Mouse (Mus musculus) heart, postnatal 0 days (tissue): ENCODE data around the gene Wdr1. TPM values are rescaled to one million over a fixed set of nuclear protein-coding genes. Genes with fewer than 3 reads are reported as not detected.
"Not testable (repeated sequence)": the region's sequence is repeated elsewhere in the genome, so short reads cannot be mapped to it uniquely, and the experiment has no call there.

Source experiments
- ATAC-seq: fragments of 200-750 bp; cut with Nextera tagmentation; 2 replicates; pipeline ENCODE4 v1.8.0; 2017; ENCODE audit warnings: low read depth, moderate number of reproducible peaks, moderate library complexity; ENCODE audit not compliant: insufficient read depth
- DNase-seq: peaks from one replicate; pipeline ENCODE4 v3.0.0-alpha.2; 2016; ENCODE audit warnings: low spot score
- H3K27ac ChIP-seq: fragments of 300-500 bp; sonication (generic); 2 replicates; pipeline ENCODE4 v1.5.1; 2014; ENCODE audit warnings: low read depth, mild to moderate bottlenecking
- H3K27me3 ChIP-seq: fragments of 300-500 bp; sonication (generic); 2 replicates; pipeline ENCODE4 v1.6.1; 2014; ENCODE audit warnings: low read length, mixed read lengths; ENCODE audit not compliant: control insufficient read depth, insufficient read depth
- H3K36me3 ChIP-seq: fragments of 300-500 bp; sonication (generic); replicated peaks from 2 replicates; pipeline ENCODE4 v1.6.1; 2014; ENCODE audit warnings: low read length, mixed read lengths; ENCODE audit not compliant: control insufficient read depth, insufficient read depth
- H3K4me1 ChIP-seq: fragments of 300-500 bp; sonication (generic); 2 replicates; pipeline ENCODE4 v1.6.1; 2014; ENCODE audit warnings: antibody characterized with exemption; ENCODE audit not compliant: control insufficient read depth, insufficient read depth
- H3K4me2 ChIP-seq: fragments of 300-500 bp; sonication (generic); 2 replicates; pipeline ENCODE4 v1.6.1; 2014; ENCODE audit warnings: low read depth, mild to moderate bottlenecking, low read length, moderate library complexity
- H3K4me3 ChIP-seq: fragments of 300-500 bp; sonication (generic); 2 replicates; pipeline ENCODE4 v1.5.1; 2014; ENCODE audit warnings: low read depth, low read length
- H3K9ac ChIP-seq: fragments of 300-500 bp; sonication (generic); replicated peaks from 2 replicates; pipeline ENCODE4 v1.6.1; 2014; ENCODE audit warnings: low read depth, low read length, mixed read lengths
- H3K9me3 ChIP-seq: fragments of 300-500 bp; sonication (generic); replicated peaks from 2 replicates; pipeline ENCODE4 v1.6.1; 2016; ENCODE audit warnings: low read length; ENCODE audit not compliant: control insufficient read depth
- CTCF ChIP-seq: IDR thresholded peaks from 2 replicates; pipeline ENCODE4 v1.5.1; 2016; ENCODE audit warnings: antibody characterized with exemption, control low read depth, low read depth
- EP300 ChIP-seq: IDR thresholded peaks from 2 replicates; pipeline ENCODE4 v1.6.1; 2016; ENCODE audit warnings: antibody characterized with exemption, low read depth
- WGBS: fragments of 180-500 bp; shearing (Covaris S2); extraction: QIAGEN DNeasy Blood & Tissue Kit; methylation state at CpG from one replicate; pipeline ENCODE4 v1.1.7; 2014; 5-methylcytosine and 5-hydroxymethylcytosine counted together
- polyA plus RNA-seq: library from polyadenylated mRNA; unstranded; fragments of >200 nt; fragmentation: Nextera tagmentation; extraction: Ambion mirVana; gene quantifications from 2 replicates; pipeline ENCODE4 v1.2.1, GENCODE M21; 2015
- total RNA-seq: library from RNA; depleted of rRNA; stranded (reverse); fragments of >200 nt; gene quantifications from 2 replicates; pipeline ENCODE4 v1.2.3, GENCODE M21; 2014; ENCODE audit warnings: low replicate concordance; rRNA removed

Gene Wdr1
- total RNA-seq (306 and 324 TPM in 2 replicates), polyA plus RNA-seq (145 and 171 TPM in 2 replicates)

DNA sequence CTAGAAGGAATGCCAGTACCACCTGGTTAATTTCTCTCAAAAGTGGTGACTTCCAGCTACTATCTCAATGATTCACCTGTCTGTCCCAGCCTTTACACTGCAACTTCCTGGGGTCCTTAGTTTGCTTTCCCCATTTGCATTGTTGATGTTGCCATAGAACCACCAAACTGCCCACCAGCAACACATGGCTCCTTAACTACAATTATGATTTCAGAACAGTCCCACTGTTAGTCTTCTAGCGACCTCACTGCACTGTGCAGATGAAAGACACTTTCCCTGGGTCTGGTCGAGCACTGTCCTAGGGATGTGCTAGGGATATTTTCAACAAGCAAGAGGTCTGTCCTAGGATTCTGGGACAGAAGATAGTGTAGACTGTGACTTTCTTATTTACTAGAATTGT lies at the start of gene Wdr1:
Wdr1 (minus strand) TSS at position 101 of the 400 bp plus-strand sequence.
- Histone ChIP-seq H3K9me3 (no peaks in the 10 kb centered on the region), H3K4me1 (peaks cover 24% of the 10 kb centered on the region), H3K27me3 (no peaks in the 10 kb centered on the region), H3K9ac (peak within 1 kb of the TSS; percentile 49), H3K4me3 (peak within 1 kb of the TSS; percentile 88), H3K4me2 (peak within 1 kb of the TSS; percentile 59), H3K36me3 (peaks cover 16% of the 10 kb centered on the region), H3K27ac (peak within 1 kb of the TSS; percentile 97)
- ATAC-seq (no peak), DNase-seq (no peak)
- 76% methylated on average over 2 of the region's 2 CpGs for WGBS
- TF ChIP-seq EP300 (no peak), CTCF (no peak)

DNA sequence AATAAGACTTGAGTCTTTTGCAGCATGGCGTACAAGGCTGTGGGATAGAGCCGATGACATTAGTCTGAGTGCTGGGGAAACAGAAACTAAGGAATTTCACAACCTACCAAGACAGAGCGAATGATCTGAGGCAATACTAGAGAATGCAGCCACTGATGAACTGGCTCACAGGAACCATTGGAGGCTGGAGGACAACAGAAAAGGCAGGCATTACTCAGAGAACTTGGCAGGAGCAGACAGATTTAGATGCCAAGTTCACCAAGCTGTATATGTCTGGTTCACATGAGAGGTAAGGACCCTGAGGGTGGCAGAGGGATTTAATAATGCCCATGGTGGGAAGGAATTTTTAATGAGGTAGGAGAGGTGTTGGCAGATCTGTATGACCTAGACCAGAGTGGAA lies 48.1 kb upstream of the Wdr1 start:
- Histone ChIP-seq H3K4me2 (no peak overlapping the region), H3K36me3 (no peaks in the 10 kb centered on the region), H3K4me1 (no peaks in the 10 kb centered on the region), H3K27ac (no peak overlapping the region), H3K27me3 (no peaks in the 10 kb centered on the region), H3K9ac (no peak overlapping the region), H3K9me3 (no peaks in the 10 kb centered on the region), H3K4me3 (no peak overlapping the region)
- ATAC-seq = no peak
- no peak for TF ChIP-seq EP300
- no peak for TF ChIP-seq CTCF
- DNase-seq = no peak
- 80% methylated on average over 3 of the region's 3 CpGs for WGBS

DNA sequence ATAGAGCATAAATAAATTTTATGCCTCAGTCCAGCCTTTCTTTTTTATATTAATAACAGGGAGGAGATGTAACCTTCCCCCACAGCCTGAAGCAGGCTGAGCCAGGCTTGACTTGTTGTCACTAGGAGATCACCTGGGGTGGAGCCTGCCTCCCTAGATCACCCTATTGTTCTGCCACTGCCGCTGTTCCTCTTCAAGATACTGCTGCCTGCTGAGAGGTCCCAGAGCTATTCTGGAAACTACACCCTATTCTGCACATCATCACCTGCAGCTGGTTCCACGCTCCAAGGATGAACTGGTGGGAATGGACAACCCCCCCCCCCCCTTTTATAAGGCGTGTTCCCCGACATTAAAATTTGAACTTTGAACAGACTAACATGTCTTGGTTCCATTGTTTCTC lies 45.2 kb upstream of the Wdr1 start:
- WGBS = 66% methylated on average over 4 of the region's 4 CpGs
- H3K9me3 ChIP-seq, ATAC-seq, H3K4me3 ChIP-seq, H3K36me3 ChIP-seq, H3K9ac ChIP-seq, H3K27ac ChIP-seq, H3K4me2 ChIP-seq, H3K27me3 ChIP-seq, H3K4me1 ChIP-seq, DNase-seq: not testable (repeated sequence)

DNA sequence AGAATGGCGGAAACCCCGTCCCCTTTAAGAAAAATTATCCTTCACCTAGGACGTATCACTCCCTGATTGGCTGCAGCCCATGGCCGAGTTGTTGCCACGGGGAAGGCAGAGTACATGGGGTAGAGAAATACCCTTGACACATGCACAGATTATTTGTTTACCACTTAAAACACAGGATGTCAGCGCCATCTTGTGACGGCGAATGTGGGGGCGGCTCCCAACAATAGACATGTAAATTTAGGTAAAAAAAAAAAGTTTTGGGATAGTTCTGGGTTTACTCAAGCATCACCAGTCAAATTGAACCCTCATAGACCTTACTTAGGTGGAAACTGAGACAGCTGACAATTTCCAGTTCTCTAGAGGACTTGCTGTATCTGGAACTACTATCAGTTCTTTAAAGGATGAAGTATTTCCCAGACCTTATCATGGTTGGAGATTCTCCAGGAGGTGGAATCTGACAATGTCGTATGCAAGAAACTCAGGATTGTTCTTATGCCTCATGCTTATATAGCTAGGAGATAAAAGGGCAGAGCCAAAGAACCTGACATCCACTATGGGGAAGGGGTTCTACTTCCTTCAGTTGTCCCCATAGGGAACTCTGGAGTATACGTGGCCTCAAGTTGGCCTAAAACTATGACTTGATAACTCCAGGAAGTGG lies 35.8 kb upstream of the Wdr1 start:
- no peak overlapping the region for H3K27ac ChIP-seq
- DNase-seq (no peak), ATAC-seq (no peak)
- no peak; the same call in 1 of the 2 replicates for TF ChIP-seq CTCF
- no peak for TF ChIP-seq EP300
- 48% methylated on average over 11 of the region's 11 CpGs for WGBS
- no peaks in the 10 kb centered on the region for H3K9me3 ChIP-seq
- no peak overlapping the region for H3K9ac ChIP-seq
- peak overlapping the region; percentile 46 for H3K4me2 ChIP-seq
- no peaks in the 10 kb centered on the region for H3K4me1 ChIP-seq
- no peaks in the 10 kb centered on the region for H3K27me3 ChIP-seq
- peak overlapping the region; percentile 25 for H3K4me3 ChIP-seq
- no peaks in the 10 kb centered on the region for H3K36me3 ChIP-seq

DNA sequence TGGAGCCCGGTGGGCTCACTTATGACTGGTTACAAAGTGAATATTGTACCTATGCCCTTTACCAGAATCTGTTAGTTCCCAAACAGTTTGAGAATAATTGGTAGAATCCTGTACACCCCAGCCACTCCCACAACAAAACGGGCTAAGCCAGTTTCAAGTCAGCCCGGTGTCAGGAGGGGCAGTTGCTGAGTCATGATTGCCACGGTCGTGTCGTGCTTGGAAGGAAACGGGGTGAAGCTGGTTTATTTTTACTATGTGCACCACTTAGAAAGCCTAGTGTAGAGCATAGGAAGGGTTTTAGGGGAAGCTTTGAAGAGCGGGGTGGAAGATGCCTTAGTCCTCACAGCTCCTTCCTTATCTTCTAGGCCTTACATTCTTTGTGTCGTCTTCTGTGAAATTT lies 25.9 kb upstream of the Wdr1 start:
- Histone ChIP-seq H3K27me3 (no peaks in the 10 kb centered on the region), H3K9me3 (no peaks in the 10 kb centered on the region), H3K27ac (no peak overlapping the region), H3K9ac (no peak overlapping the region), H3K4me3 (no peak overlapping the region), H3K4me1 (no peaks in the 10 kb centered on the region), H3K4me2 (no peak overlapping the region), H3K36me3 (no peaks in the 10 kb centered on the region)
- DNase-seq = no peak
- no peak for TF ChIP-seq EP300
- no peak for TF ChIP-seq CTCF
- WGBS = 27% methylated on average over 9 of the region's 9 CpGs
- no peak for ATAC-seq

DNA sequence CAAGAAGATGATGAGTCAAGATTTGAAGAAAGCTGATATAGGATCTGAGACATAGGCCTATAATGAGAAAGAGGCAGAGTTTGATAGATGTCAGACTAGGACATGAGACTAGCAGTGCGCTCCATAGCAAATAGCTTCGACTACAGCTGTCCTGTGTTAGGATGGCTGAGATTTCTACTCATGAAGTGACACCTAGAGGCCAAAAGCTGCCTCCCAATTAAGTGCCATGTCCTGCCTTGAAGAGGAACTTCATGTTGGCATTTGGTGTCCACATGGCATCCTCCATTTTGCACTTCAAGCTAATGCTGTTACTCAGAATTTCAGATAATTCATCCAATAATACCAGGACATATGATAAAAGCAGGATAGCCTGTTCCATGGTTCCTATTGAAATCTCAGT lies 22.4 kb upstream of the Wdr1 start:
- no peaks in the 10 kb centered on the region for H3K27me3 ChIP-seq
- H3K4me1 ChIP-seq = no peaks in the 10 kb centered on the region
- H3K9ac ChIP-seq = no peak overlapping the region
- WGBS = 70% methylated on average over 2 of the region's 2 CpGs
- no peaks in the 10 kb centered on the region for H3K36me3 ChIP-seq
- H3K27ac ChIP-seq = no peak overlapping the region
- no peak for ATAC-seq
- no peak for DNase-seq
- H3K4me2 ChIP-seq = no peak overlapping the region
- no peaks in the 10 kb centered on the region for H3K9me3 ChIP-seq
- no peak overlapping the region for H3K4me3 ChIP-seq
- TF ChIP-seq CTCF (peak; percentile 37; the same call in 1 of the 2 replicates), EP300 (no peak)
